Mouse (Mus musculus) spleen, adult 2 months (tissue): Measurements from ENCODE around the gene Adgrg1.

Source experiments
- CTCF ChIP-seq: fragments of 200-500 bp; IDR thresholded peaks from 2 replicates; pipeline ENCODE4 v1.5.1; 2011; ENCODE audit warnings: mild to moderate bottlenecking, inconsistent platforms; ENCODE audit not compliant: insufficient read depth, insufficient read length, insufficient replicate concordance; ENCODE audit errors: extremely low read depth
- POLR2A ChIP-seq: fragments of 200-500 bp; IDR thresholded peaks from 2 replicates; pipeline ENCODE4 v1.6.1; 2011; ENCODE audit warnings: low read depth, low read length, inconsistent platforms

DNA sequence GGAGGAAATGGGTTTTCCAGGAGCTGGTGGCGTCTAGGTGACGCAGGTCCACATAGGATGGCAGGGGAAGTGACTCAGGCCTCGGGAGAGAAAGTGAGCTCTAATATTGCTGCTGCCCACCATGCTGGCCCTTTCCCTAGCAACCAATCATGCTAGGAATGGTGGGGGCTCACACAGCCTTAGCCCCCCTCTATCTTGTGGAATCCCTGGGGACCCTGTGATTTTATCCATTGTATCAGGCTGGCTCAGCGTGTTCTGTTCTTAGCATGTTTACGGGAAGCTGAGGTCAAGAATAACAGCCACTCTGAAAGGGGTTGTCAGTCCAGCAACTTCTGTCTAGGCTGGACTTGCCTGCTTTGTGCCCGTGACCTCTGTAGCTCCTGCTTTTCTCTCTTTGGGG, 24.5 kb downstream of the Adgrg1 start:
- TF ChIP-seq POLR2A, result no peak
- no peak for TF ChIP-seq CTCF
